Mouse (Mus musculus) MEL (cell line): ENCODE measurements around the gene Wdfy3.

ENCODE experiments used
- MAFK ChIP-seq: IDR thresholded peaks from 2 replicates; pipeline ENCODE4 v1.6.1; 2011; ENCODE audit warnings: low read depth, mild to moderate bottlenecking, low read length, improper control_type of control experiment, borderline replicate concordance
- POLR2A ChIP-seq, 2 experiments: IDR thresholded peaks; 2 replicates each; pipeline ENCODE4 v1.6.1; 2011 to 2012; ENCODE audit warnings: low read length in 2 of 2, mild to moderate bottlenecking in 2 of 2, control low read depth in 1 of 2, improper control_type of control experiment in 1 of 2, low read depth in 1 of 2, moderate library complexity in 1 of 2; ENCODE audit not compliant: control insufficient read depth in 1 of 2, insufficient read depth in 1 of 2, poor library complexity in 1 of 2
- POLR2AphosphoS5 ChIP-seq: IDR thresholded peaks from 2 replicates; pipeline ENCODE4 v1.6.1; 2012; ENCODE audit warnings: low read depth, borderline replicate concordance, mild to moderate bottlenecking, inconsistent platforms, low read length, moderate library complexity, mixed read lengths
- ZC3H11A ChIP-seq: IDR thresholded peaks from 2 replicates; pipeline ENCODE4 v1.6.1; 2012; ENCODE audit warnings: low read depth, mild to moderate bottlenecking, inconsistent platforms, low read length, improper control_type of control experiment

DNA sequence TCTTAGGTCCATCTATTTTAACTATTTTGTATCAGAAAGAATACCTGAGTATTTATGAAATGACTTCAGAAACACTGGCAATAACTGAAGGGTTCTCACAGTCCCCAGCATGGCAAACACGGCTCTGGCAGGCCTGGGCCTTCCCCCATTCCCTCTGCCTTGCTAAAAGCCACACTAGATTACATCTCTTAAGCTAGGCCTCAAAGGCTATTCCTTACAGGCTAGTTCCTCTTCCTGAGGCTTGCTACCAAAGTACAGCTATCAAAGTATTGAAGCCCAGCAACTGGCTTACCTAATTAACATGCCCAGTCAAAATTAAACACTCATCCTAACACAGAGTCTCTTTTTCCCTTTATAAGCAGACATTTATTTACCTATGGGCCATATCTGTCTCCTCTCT is 117.8 kb downstream of the Wdfy3 start:
- TF ChIP-seq POLR2AphosphoS5 = no peak
- no peak for TF ChIP-seq ZC3H11A
- no peak for TF ChIP-seq MAFK
- no peak for TF ChIP-seq POLR2A (IDR thresholded peaks at IDR 0.05; ENCODE audit: control insufficient read depth in 1 of 2, insufficient read depth in 1 of 2, low read depth in 1 of 2, low read length in 2 of 2, poor library complexity in 1 of 2)
